Mouse (Mus musculus): ENCODE measurements around the gene Mybpc2.

- no peak for TF ChIP-seq CTCF (IDR thresholded peaks at IDR 0.05; ENCODE audit: low read depth, low read length)
- TF ChIP-seq GATA1 (IDR thresholded peaks at IDR 0.05; ENCODE audit: borderline replicate concordance, low read length) = no peak
- TF ChIP-seq POLR2AphosphoS5 (IDR thresholded peaks at IDR 0.05; ENCODE audit: insufficient replicate concordance, low read depth, low read length) = no peak
- TF ChIP-seq TAL1 (conservative IDR thresholded peaks at IDR 0.05; ENCODE audit: low read depth, low read length) = no peak
Measured at GRCm38 (mm10) chr7:44498922-44499321, 25.5 kb downstream of the Mybpc2 start.

Data from G1E (cell line).